Mouse (Mus musculus) bone marrow, adult 2 months (tissue): ENCODE measurements around the gene Gtf3c6. TPM values are rescaled to one million over a fixed set of nuclear protein-coding genes. Genes with fewer than 3 reads are reported as not detected.

Experiments used
- H3K27ac ChIP-seq: fragments of 200-500 bp; 2 replicates; pipeline ENCODE4 v1.5.1; 2012; ENCODE audit warnings: low read depth, mild to moderate bottlenecking, control low read depth, inconsistent platforms, low read length; ENCODE audit not compliant: control insufficient read depth, poor library complexity, insufficient read depth
- H3K4me1 ChIP-seq: fragments of 200-500 bp; 2 replicates; pipeline ENCODE4 v1.6.1; 2011; ENCODE audit warnings: low read length; ENCODE audit not compliant: control insufficient read depth, insufficient read depth
- H3K4me3 ChIP-seq: fragments of 200-500 bp; replicated peaks from 2 replicates; pipeline ENCODE3; 2011; ENCODE audit warnings: mild to moderate bottlenecking, low read depth, low read length, control low read depth; ENCODE audit not compliant: control insufficient read depth
- CTCF ChIP-seq: fragments of 200-500 bp; IDR thresholded peaks from 2 replicates; pipeline ENCODE4 v1.5.1; 2011; ENCODE audit warnings: low read length, control low read depth; ENCODE audit not compliant: control insufficient read depth, insufficient read depth
- POLR2A ChIP-seq: fragments of 200-500 bp; IDR thresholded peaks from 2 replicates; pipeline ENCODE4 v1.6.1; 2011; ENCODE audit warnings: low read depth, mild to moderate bottlenecking, control low read depth, low read length, borderline replicate concordance; ENCODE audit not compliant: control insufficient read depth
- WGBS: fragments of 180-500 bp; shearing (Covaris S2); methylation state at CpG from one replicate; pipeline ENCODE4 v1.1.7; 2018; 5-methylcytosine and 5-hydroxymethylcytosine counted together
- polyA plus RNA-seq: library from polyadenylated mRNA; stranded (reverse); fragments of >200 nt; gene quantifications from 2 replicates; pipeline ENCODE4 v1.2.4, GENCODE M21; 2011; ENCODE audit warnings: low replicate concordance; ENCODE audit not compliant: missing spikeins, insufficient read depth, insufficient read length

Gene Gtf3c6
- polyA plus RNA-seq, 1 experiment = 79.4 TPM

- TF ChIP-seq CTCF = no peak
- no peak for TF ChIP-seq POLR2A
- 47% methylated on average over 3 of the region's 3 CpGs for WGBS
- no peaks in the 10 kb centered on the region for H3K4me1 ChIP-seq
- H3K4me3 ChIP-seq = no peak overlapping the region
- H3K27ac ChIP-seq = no peak overlapping the region
These were observed 39.0 kb downstream of the Gtf3c6 start for GRCm38 (mm10) chr10:40218874-40219273.

DNA sequence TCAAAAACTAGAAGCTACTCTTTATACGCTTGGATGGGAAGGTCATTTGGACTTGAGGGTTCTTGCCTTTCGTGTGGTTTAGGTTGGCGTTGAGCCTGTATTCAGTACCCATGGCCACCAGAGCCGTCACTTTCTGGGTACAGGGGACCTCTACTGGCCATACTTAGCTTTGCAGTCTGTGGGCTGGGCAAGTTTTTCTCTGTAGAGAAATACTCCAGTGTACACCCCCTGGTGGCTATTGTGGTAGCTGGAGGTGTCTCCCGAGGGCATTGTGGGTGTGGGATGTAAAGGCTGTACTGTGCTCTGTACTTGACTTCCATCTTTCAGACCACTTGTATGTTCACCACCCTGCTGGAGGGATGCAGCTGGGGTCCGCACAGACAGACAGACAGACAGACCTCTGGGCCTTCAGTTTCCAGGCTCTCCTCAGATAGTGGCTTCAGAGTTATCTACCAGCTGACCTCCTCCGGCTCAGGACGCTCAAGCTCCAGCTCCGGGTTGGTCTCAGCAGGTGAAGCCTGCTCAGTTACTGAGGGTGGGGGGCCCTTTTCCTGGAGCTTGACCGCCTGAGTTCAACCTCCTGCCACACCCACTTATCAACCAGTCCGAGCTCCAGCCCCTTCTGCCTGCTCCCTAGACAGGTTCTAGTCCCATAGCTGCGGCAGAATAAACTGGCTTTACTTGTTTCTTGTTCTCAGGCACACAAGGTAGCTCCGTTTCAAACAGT, 45.3 kb downstream of the Gtf3c6 start:
- Histone ChIP-seq H3K4me1 (no peaks in the 10 kb centered on the region), H3K27ac (no peak overlapping the region), H3K4me3 (no peak overlapping the region)
- TF ChIP-seq POLR2A = no peak
- TF ChIP-seq CTCF = peak; percentile 96
- 43% methylated on average over 13 of the region's 13 CpGs for WGBS

Other genes with a start within 250 kb of the Gtf3c6 start
- not detected in 2 replicates for gene Mfsd4b1, start 232.8 kb downstream of the Gtf3c6 start, polyA plus RNA-seq
- gene Slc16a10, start 115.8 kb downstream of the Gtf3c6 start, polyA plus RNA-seq = 24.6 and 48.9 TPM in 2 replicates
- 35.0 and 54.0 TPM in 2 replicates for gene Rpf2, start 11.1 kb downstream of the Gtf3c6 start, polyA plus RNA-seq
- 64.3 and 67.7 TPM in 2 replicates for gene Amd1, start 44.1 kb upstream of the Gtf3c6 start, polyA plus RNA-seq
- gene Cdk19, start 81.5 kb upstream of the Gtf3c6 start, polyA plus RNA-seq = 11.1 and 18.2 TPM in 2 replicates